Mouse (Mus musculus) bone marrow, adult 2 months (tissue): ENCODE results near the gene Rpl6.

Experiments used
- CTCF ChIP-seq: fragments of 200-500 bp; IDR thresholded peaks from 2 replicates; pipeline ENCODE4 v1.5.1; 2011; ENCODE audit warnings: low read length, control low read depth; ENCODE audit not compliant: control insufficient read depth, insufficient read depth
- POLR2A ChIP-seq: fragments of 200-500 bp; IDR thresholded peaks from 2 replicates; pipeline ENCODE4 v1.6.1; 2011; ENCODE audit warnings: low read depth, mild to moderate bottlenecking, control low read depth, low read length, borderline replicate concordance; ENCODE audit not compliant: control insufficient read depth

DNA sequence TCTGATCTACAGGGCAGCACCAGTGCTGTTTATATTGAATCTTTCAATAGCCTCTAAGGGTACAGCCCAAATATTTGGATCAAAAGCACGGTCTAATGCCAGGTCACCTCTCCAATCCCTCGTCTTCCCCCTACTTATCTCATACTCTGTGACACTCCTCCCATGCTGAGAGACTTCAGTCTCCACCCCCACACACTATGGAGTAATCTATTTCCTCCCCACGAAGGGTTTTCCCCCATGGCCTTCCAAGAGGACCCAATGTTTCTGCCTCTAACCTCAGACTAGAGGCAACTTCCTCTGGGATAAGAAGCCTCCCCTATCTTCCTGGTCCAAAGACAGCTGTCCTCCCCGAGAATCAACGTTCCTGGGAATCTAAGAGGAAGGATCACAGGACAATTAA lies 7.5 kb upstream of the Rpl6 start:
- TF ChIP-seq CTCF (no peak), POLR2A (no peak)
